Mouse (Mus musculus): ENCODE data around the gene Ip6k2.
A peak's percentile ranks its signal among the peaks of the same experiment; 100 is the strongest.

Gene Ip6k2

DNA sequence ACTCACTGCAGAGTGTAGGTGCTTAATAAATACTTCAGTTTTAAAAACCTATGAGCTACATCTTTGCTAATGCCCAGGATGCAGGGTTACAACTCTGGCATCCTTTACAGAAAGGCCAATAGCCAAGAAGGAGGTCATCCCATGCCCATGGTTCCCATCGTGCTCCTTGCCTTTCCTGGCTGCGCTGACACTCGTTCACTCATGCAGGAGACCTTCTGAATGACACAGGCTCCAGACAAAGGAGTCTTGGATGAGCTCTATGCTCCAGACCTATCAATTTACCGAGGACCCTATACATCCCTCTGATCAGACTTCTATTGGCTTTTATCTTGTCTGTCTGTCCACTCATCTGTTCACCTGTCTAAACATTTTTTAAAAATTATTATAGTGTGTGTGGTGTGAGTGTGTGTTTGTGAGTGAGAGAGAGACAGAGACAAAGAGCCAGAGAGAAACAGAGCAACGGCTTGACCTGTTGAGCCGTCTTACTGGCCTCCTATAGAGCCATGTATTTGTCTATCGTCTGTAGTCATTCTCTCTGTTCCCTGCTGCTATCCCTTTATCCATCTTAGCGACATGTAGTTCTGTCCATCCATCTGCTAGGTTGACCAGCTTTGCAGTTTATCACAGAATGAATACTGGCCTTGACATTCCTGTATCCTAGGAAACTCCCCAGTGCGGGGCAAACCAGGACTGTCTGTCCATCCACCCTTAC lies 604 bp upstream of the Ip6k2 start:
- no peak for DNase-seq (ENCODE audit: low spot score in 2 of 2)

DNA sequence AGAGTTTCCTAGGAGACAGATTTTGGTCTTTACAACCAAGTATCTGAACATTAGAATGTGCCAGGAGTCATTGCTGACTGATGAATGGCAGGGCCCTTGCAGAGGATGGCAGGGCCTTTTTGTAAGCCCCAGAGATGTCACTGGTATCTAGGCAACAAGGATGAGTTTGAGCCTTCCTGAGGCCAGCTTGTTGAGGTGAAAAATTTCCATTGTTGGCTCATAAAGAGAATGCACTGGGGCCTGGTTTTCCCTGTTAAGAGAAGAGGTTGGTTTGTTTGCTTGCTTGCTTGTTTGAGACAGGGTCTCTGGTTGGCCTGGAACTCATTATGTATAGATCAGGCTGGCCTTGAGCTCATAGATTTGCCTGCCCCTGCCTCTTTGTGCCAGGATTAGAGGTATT lies 1.8 kb downstream of the Ip6k2 start:
- DNase-seq (ENCODE audit: low spot score in 2 of 2) = no peak

DNA sequence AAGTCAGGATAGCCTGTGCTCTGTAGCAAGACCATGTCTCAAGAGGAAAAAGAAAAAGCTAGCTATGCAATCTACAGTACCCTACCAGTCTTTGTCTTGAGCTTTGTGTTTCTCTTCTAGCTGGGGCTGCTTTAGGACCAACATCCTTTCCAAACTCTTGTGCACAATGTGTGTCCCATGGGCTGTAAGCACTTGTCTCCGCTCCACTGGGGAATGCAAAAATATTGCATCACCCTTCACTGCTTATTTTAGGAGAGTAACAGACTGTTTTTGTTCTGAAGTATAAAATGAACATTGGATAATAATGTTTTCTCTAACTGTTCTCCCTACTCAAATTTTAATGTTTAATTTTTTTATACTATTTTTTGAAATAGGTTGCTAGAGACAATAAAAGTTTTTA lies 2.9 kb downstream of the Ip6k2 start:
- DNase-seq (ENCODE audit: low spot score in 2 of 2) = no peak

DNA sequence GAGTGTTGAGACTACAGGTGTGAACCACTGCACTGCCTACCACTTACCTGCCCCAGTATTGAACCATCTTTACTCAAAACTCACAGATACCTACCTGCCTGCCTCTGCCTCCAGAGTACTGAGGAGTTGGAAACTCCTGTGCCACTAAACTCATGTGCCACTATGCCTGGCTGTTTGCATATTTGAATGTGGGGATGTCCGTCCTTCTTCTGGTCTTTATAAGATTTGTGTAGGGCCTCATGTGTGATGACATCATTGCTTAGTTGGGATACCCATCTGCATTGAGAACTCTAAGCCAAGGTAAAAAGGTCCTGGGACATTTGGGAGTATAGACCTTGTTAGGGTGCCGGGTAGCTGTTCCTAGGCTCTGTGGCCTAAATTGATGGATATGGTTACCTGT lies 3.5 kb downstream of the Ip6k2 start:
- no peak for DNase-seq (ENCODE audit: low spot score in 2 of 2)

DNA sequence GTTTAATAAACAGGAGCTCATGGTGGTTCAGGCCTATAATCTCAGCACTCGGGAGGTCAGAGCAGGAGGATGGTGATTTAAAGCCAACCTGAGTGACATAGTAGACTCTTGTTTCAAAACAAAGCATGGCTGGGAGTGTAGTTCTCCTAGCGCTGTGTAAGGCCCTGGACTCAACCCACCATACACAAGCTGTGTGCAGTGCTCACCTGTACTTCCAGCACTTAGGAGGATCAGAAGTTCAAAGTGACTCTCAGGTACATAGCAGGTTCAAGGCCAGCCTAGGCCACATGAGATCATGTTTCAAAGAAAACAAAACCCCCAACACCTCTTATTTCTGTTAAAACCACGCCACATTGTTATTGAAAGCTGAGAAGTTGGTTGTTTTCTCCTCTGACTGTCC lies 5.1 kb downstream of the Ip6k2 start:
- DNase-seq (ENCODE audit: low spot score in 2 of 2) = no peak

DNA sequence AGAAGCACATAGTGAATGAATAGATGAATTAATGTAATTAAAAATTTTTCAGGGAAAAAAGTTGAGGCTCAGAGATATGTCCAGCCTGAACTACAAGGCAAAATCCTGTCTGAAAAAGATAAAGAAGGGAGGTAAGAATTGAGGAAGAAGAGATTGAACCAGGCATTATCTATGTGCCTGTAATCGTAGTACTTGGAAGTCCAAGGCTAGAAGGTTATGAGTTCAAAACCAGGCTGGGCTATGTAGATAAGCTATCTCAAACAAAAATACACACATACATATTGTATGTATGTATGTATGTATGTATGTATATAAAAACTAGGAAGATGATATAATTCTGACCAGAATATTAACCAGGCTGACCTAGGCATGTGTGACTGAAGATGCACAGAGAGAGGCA lies 8.7 kb downstream of the Ip6k2 start:
- DNase-seq (ENCODE audit: low spot score in 2 of 2) = no peak

DNA sequence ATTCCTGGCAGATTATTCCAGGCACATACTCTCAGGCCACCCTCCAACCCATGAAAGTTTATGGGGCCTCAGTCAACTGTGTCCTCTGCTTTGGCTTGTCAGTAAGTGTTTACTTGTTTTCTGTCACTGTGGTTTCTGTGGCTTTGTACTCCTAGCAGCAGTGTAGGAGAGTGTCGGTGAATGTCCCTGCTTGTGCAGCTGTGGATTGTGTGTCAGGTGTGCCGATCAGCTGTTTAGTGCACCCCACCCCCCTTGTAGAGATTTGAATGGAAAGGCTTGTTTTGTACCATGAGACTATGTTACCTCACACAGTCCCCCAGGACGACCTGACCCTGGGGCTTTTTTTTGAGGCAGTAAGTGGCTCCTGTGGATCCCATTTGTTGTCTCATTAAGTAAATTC lies 9.1 kb downstream of the Ip6k2 start:
- DNase-seq (ENCODE audit: low spot score in 2 of 2) = no peak

DNA sequence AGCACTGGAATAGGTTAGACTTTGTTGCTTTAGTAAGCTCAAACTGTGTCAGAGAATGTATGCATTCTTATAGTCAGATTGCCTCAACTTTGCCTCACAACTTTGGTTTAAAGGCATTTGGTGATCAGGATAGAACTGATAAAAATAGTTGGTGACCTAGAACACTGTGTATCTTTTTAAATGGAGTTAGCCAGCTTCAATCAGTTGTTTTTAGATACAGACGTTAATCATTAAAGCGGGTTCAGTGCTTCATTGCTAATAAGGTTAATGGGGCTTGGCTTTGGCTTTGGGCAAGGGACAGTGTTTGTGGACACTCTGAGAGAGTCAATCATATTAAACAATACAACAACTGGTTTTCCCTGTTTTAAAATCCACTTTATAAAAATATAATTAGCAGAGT lies 11.7 kb downstream of the Ip6k2 start:
- DNase-seq (ENCODE audit: low spot score in 2 of 2) = no peak

DNA sequence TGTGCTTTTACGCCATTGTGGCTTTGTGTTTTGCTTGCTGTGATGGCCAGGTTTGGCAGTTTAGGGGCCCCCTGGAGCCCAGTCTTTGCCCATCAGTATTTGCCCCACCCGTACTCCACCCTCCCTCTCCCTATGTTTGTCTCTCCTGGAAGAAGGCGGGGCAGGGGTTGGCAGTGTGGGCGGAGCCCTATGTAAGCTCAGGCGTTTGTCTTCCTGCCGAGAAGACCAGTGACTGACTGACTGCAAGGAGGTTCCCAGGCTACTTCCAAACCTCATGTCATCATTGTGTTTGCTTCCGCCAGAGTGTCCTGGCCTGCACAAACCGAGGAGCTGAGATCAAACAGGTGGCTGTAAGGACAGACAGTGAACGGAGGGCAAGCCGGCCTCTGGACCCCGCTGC lies 12.2 kb downstream of the Ip6k2 start:
- no peak for DNase-seq (ENCODE audit: low spot score in 2 of 2)

DNA sequence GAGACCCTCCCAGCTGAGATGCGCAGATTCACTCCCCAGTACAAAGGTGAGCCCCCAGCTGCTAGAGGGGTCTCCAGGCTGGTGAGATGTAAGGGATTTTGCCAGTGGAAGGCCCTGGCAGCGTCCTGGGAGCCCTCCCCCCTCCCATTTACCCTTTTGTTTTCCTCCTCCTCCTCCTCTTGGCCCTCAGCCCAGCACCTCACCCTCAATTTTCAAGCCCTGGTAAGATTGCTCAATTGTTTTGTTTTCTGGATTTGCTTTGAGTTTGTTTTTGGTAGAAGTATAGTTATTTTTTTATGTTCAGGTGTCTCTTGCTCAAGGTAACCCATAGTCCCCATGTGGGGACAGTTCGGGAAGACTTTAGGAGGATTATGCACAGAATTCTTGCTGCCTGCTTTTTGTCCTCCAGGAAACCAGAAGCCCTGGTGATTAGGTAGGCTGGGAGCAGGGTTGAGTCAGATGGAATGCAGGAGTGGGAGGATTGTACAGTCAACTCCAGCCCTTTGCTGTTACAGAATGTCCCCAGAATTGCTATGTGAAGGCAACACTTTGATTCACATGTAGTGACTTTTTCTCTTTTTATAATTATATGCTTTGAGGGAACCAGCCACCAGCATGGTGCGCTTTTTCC lies 12.9 kb downstream of the Ip6k2 start:
- DNase-seq (ENCODE audit: low spot score in 2 of 2) = no peak

DNA sequence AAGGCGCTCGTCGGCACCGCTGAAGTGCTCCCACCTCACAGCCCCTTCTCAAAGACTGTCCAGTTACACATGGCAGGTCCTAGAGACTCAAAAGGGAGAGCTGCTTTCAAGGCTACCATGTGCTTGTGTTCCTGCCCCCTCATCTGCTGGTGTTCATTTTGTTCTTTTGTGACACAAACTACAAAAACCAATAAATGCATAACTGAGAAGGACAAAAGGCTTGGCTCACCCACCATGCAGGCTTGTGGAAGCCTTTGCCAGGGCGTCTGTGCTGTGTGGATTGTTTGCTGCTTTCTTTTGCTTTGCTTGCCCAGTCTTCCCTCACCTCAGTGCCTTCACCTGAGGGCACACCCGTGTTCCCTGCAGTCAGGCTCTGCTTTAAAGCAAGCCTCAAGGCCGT lies 13.9 kb downstream of the Ip6k2 start:
- no peak for DNase-seq (ENCODE audit: low spot score in 2 of 2)

DNA sequence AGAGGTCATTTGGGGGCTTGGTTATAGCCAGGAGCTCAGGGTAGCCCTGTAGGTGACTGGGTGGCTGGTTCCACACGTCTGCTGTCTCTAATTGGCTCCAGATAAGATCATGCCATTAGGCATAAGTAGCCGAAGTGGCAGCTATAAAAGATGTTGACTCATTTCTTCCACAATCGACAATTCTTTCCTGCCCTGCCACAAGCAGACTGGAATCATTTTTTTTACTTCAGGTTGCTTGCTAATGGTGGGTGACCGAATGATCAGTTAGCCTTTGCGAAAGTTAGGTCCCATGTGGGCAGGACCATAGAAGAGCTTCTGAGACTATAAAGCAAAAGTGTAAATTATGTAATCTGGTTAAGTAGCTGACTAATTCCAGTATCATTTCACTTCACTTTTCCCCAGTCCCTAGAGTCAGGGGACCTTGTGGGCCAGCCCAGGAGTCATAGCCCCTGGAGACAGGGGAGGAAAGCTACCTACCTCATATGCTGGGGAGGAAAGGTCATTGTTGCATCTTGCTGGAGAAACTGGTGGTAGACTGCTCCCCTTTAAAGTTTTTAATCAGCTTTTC lies 15.0 kb downstream of the Ip6k2 start:
- DNase-seq (ENCODE audit: low spot score in 2 of 2) = no peak

DNA sequence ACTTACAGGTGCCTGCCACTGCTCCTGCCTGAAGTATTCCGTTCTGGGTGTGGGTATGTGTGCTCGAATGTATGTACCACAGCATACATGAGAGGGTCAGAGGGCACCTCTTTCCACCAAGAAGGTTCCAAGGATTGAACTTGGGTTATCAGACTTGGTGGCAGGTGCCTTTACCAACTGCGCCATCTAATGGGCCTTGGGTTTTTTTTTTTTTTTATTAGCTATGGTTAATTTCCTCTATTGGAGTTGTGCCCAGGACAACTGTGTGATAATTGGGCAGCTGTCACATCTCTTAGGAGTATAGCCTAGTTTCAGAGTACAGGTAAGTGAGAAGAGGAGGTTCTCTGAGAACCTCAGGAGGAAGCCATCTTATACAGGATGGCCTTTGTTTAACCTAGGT lies 16.0 kb downstream of the Ip6k2 start:
- DNase-seq (ENCODE audit: low spot score in 2 of 2) = no peak

DNA sequence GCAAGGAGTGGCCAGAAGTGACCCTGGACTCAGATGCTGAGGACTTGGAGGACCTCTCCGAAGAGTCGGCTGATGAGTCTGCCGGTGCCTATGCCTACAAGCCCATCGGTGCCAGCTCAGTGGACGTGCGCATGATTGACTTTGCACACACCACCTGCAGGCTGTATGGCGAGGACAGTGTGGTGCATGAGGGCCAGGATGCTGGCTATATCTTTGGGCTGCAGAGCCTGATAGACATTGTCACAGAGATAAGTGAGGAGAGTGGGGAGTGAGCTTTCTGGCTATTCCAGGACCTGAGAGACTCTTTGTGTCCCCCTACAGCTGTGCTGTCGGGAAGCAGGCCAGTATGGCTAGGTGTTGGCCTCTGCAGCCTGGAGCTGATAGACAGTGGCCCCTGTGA lies 22.2 kb downstream of the Ip6k2 start:
- DNase-seq (ENCODE audit: low spot score in 2 of 2) = no peak

DNA sequence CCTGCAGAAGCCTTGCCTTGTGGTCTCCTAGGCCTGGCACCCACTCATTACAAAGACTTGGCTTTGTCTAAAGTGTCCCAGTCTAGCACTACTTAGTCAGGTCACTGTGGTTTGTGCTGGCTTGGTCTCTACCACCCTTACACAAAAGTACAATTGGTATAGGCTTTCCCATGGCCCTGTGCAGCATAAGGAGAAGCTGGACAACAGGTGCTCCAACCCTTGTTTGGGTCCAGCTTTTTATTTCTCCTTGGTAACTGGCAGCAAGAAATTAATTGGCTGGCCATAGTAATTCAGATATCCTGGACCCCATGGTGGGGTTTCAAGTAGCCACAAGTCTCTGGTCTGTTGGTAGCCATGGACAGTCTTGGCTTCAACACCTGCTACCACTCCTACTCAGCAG lies 22.8 kb downstream of the Ip6k2 start:
- no peak for DNase-seq (ENCODE audit: low spot score in 2 of 2)

DNA sequence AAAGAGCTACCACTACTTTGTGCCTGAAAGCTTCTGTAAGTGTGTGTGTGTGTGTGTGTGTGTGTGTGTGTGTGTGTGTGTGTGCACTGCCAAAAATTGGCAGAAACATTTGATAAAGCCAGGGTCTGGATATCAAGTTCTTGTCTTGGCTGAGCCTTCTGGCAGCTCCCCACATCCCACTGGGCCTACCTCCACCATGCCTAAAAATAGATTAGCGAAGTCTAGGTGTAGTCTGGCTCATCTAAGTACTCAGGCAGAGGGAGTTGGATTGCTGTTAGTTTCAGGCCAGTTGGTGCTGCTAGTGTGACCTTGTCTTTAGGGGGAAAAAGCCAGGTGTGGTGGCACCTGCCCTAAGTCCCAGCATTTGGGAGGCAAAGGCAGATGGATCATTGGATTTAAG lies 23.2 kb downstream of the Ip6k2 start:
- no peak for DNase-seq (ENCODE audit: low spot score in 2 of 2)

DNA sequence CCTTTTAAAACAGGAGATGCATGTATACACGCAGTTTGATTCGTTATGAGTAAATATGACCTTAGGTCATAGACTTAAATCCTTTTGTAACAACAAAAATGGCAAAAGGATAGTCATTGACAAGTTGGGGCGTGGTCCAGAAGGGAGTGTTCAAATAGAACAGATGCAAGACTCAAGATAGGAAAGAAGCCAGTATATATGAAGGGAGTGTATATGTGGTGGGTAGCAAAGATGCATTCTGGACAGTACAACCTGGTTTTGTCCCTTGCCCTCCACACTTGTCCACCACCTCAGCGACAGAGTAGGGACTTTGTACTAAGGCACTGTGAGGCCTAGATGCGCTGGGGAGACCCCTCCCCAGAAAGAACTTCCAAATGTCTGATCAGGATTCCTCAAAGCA lies 24.1 kb downstream of the Ip6k2 start:
- DNase-seq (ENCODE audit: low spot score in 2 of 2) = no peak

DNA sequence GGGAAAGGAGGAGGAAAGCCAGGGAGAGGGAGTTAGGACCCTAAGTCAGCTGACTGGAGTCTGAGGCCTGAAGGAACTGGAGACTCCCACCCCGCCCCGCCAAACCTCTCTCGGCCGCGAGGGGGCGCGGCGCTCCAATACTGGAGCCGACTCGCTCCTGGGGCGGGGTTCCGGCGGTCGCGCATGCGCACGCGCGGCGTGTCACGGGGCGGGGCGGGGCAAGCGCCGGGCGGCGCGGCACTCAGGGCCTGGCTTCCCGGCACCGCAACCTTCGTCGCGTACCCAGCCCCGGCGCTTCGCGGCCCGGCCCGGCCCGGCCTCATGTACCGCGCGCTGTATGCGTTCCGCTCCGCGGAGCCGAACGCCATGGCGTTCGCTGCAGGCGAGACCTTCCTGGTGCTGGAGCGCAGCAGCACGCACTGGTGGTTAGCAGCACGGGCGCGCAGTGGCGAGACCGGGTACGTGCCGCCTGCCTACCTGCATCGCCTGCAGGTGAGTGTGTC lies 24.6 kb downstream of the Ip6k2 start, which contains the start of gene Nckipsd:
Gene Nckipsd (plus strand): TSS at position 206 of the 503 bp plus-strand sequence.
- peak; percentile 97 to 99 for DNase-seq (ENCODE audit: low spot score in 2 of 2)

DNA sequence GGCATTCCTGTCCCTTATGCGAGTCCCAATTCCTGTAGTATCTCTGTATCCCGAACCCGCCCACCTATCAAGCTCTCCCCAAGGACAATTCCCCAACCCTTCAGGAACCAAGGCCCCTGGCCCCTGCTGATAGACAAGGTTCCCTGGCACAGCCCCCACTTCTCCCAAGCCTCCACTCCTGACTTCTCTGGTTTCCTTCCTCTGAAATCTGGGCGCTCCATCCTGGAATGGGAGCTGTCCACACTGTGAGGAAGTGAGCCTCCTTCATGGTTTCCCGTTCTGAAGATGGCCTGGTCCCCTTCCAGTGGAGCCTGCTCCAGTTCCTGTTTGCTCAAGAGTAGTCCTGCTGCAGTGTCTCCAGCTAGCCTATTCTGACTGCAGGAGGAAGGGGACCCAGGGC lies 25.6 kb downstream of the Ip6k2 start:
- DNase-seq (ENCODE audit: low spot score in 2 of 2) = peak in 1 of 2 experiments; percentile 15

DNA sequence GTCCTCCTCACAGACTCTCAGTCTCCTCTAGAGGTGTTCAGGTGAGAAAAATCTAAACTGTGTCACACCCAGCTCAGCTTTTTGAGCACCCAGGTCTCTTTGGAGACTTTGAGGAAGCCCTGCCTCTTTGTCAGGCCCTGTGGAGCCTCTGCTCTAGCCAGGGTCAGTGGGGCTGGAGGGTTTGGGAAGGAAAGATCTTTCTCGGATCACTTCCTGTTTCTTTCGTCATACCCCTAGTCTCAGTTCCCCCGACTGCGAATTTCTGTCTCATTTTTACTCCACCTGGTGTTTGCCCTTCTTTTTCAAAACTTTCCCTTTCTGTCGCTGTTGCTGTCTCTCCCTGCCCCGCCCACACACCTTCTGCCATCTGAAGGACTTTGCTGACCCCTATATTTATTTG lies 26.1 kb downstream of the Ip6k2 start:
- DNase-seq (ENCODE audit: low spot score in 2 of 2) = no peak

DNA sequence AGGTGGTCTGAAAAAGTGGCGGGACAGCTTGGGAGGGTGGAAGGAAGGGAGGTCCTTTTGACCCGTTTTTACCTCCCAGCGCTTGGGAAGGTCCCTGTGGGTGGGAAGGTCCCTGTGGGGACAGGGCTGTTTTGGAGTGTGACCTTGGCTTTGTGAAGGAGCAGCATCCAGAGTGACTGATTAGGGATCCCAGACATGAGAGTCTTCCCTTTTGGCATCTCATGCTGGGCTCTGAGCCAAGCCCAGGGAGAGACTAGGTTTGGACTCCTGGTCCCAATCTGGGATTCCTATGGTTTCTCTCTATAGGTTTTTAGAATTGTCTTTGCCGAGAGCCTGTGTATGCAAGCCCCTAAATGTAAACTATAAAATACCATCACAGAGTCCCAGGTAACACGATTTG lies 26.9 kb downstream of the Ip6k2 start:
- DNase-seq (ENCODE audit: low spot score in 2 of 2) = no peak

DNA sequence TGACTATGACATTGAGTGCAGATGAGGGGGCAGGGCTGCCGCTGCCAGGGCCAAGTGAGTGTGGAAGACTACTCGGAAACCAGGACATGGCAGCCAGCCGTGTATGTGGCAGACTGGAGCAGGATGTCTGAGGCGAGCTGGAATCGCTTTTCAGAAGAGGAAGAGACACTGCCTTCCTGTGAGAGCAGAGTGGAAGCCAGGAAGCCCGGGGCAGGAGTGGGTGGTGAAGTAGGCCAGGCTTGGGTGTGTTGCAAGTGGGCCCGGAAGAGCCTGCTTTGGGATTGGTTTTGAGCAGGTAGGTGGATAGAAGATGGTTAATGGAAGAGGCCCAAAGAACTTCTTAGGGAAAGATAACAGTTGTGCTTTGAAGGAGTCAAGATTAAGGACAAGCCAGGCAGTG lies 32.0 kb downstream of the Ip6k2 start:
- no peak for DNase-seq (ENCODE audit: low spot score in 2 of 2)

DNA sequence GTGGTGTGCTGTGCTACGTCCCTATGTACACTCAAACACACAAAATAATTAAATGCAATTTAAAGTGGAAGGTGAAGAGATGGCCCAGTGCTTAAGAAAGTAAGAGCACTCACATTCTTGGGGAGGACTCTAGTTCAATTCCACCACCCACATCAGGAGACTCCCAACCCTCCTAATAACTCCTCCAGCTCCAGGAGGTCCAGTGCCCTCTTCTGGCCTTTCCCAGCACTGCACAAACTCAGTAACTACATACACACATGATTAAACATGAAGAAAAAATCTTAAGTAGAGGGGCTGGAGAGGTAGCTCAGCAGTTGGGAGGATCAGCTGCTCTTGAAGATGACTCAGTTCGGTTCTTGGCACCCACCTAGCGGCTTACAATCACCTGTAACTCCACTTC lies 35.9 kb downstream of the Ip6k2 start:
- DNase-seq (ENCODE audit: low spot score in 2 of 2) = peak in 1 of 2 experiments; percentile 72
